Mouse (Mus musculus) left cerebral cortex, postnatal 36 days (tissue): ENCODE measurements around the gene Spaca7. TPM values are rescaled to one million over a fixed set of nuclear protein-coding genes. Genes with fewer than 3 reads are reported as not detected.
"Not testable (repeated sequence)": the region's sequence is repeated elsewhere in the genome, so short reads cannot be mapped to it uniquely, and the experiment has no call there.

Experiments
- DNase-seq, 2 experiments: peaks; one replicate each; pipeline ENCODE4 v3.0.0; 2021 to 2022; ENCODE audit warnings: low spot score in 2 of 2, mixed read lengths in 1 of 2
- intact Hi-C: fragments of 180-260 bp; cut with DNase I; formaldehyde crosslinking; loops from one replicate; pipeline ENCODE4 v1.15.1; 2025
- total RNA-seq, 2 experiments: library from RNA; stranded (reverse); gene quantifications; 2 replicates each; pipeline ENCODE4 v1.2.3; 2021

Spaca7 gene
- not detected for total RNA-seq

- DNase-seq: no peak
- intact Hi-C loops: no loop called here
Measured at GRCm38 (mm10) chr8:12572814-12573534, at the start of gene Spaca7. Spaca7 (plus strand) TSS chr8:12573029.

GRCm38 (mm10) chr8:12524279-12524678 is 48.5 kb upstream of the Spaca7 start:
- intact Hi-C loops: no loop called here
- DNase-seq: no peak

GRCm38 (mm10) chr8:12528659-12529058 is 44.2 kb upstream of the Spaca7 start:
- DNase-seq: no peak
- intact Hi-C loops: no loop called here

GRCm38 (mm10) chr8:12535617-12536016 is 37.2 kb upstream of the Spaca7 start:
- intact Hi-C loops: no loop called here
- DNase-seq: no peak

GRCm38 (mm10) chr8:12536306-12536705 is 36.5 kb upstream of the Spaca7 start:
- intact Hi-C loops: no loop called here
- DNase-seq: no peak

GRCm38 (mm10) chr8:12545236-12545635 is 27.6 kb upstream of the Spaca7 start:
- intact Hi-C loops: no loop called here
- no peak for DNase-seq

GRCm38 (mm10) chr8:12545671-12546070 is 27.2 kb upstream of the Spaca7 start:
- intact Hi-C loops: no loop called here
- DNase-seq: no peak

- intact Hi-C loops: no loop called here
- no peak for DNase-seq
Measured at GRCm38 (mm10) chr8:12547466-12548220, 25.2 kb upstream of the Spaca7 start.

- intact Hi-C loops: no loop called here
- DNase-seq: no peak
Measured at GRCm38 (mm10) chr8:12548255-12548654, 24.6 kb upstream of the Spaca7 start.

GRCm38 (mm10) chr8:12548680-12549079 is 24.1 kb upstream of the Spaca7 start:
- DNase-seq: no peak
- intact Hi-C loops: no loop called here

- intact Hi-C loops: no loop called here
- no peak for DNase-seq
Measured at GRCm38 (mm10) chr8:12555515-12556145, 17.2 kb upstream of the Spaca7 start.

GRCm38 (mm10) chr8:12558786-12559185 is 14.0 kb upstream of the Spaca7 start:
- intact Hi-C loops: no loop called here
- DNase-seq: no peak

GRCm38 (mm10) chr8:12561403-12561960 is 11.3 kb upstream of the Spaca7 start:
- DNase-seq: peak; percentile 48 to 50
- intact Hi-C loops: loop anchor here (2.0 to 5.0 kb wide), 2 partner anchors 169 to 563 kb away; no protein-coding TSS in a partner anchor

GRCm38 (mm10) chr8:12564307-12564706 is 8.5 kb upstream of the Spaca7 start:
- intact Hi-C loops: loop anchor here (2.0 to 5.0 kb wide), 2 partner anchors 172 to 608 kb away; no protein-coding TSS in a partner anchor
- peak; percentile 11 to 17 for DNase-seq

- DNase-seq: no peak
- intact Hi-C loops: loop anchor here (2.0 kb wide), 1 partner anchor 609 kb away; no protein-coding TSS in a partner anchor
Measured at GRCm38 (mm10) chr8:12565488-12565887, 7.3 kb upstream of the Spaca7 start.

GRCm38 (mm10) chr8:12566509-12566908 is 6.3 kb upstream of the Spaca7 start:
- DNase-seq: no peak
- intact Hi-C loops: no loop called here

GRCm38 (mm10) chr8:12576003-12576402 is 3.2 kb downstream of the Spaca7 start:
- no peak for DNase-seq
- intact Hi-C loops: no loop called here

GRCm38 (mm10) chr8:12576739-12577138 is 3.9 kb downstream of the Spaca7 start:
- DNase-seq: no peak

GRCm38 (mm10) chr8:12579339-12579999 is 6.6 kb downstream of the Spaca7 start:
- intact Hi-C loops, DNase-seq: not testable (repeated sequence)

More at GRCm38 (mm10) chr8:12576739-12577138, 3.9 kb downstream of the Spaca7 start:
- intact Hi-C loops: no loop called here
